Mouse (Mus musculus): Measurements from ENCODE around the gene Adcy2. TPM values are rescaled to one million over a fixed set of nuclear protein-coding genes. Genes with fewer than 3 reads are reported as not detected.

The Adcy2 gene
- 0.51 and 6.3 TPM in 2 replicates for polyA plus RNA-seq (2012; rRNA removed; ENCODE audit: low replicate concordance)

DNA sequence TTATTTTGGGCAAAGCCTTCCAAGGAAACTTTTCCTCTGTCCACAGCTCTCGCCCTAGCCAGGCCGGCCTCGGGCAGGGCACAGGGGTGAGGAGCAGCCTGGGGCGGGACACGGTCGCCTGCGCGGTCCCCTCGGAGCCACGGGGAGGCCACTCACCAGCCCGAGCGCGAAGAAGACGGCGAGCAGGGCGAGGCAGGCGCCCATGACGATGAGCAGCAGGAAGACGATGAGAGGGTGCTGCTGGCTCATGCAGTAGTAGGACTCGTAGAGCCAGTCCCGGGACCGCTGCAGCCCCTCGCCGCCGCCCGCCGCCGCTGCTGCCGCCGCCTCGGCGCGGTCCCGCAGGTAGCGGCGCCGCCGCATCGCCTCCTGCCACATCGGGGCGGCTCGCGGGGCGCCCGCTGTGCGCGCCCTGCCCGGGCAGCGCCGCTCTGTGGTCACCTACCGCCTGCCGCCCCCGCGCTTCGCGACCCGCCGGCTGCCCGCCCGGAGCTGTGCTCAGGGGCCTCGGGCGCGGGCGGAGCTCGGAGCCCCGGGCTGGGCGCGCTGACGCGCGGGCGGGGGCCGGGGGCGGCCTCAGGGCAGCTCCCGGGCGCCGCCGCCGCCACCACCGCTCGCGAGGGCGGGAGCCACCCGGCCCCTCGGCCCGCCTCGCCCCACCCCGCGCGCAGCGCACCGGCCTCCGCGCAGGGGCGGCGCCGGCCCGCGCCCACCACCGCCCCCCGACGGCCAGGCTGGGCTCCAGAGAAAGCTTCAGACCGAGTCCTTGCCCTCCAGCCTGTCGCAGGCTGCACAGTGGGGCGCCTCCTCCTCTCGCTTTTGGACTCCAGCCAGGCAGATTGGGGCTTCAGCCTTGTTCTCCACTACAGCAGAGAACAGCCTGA lies at the start of gene Adcy2:
Gene Adcy2, minus strand, starts transcription at position 624 of the 884 bp plus-strand sequence.

DNA sequence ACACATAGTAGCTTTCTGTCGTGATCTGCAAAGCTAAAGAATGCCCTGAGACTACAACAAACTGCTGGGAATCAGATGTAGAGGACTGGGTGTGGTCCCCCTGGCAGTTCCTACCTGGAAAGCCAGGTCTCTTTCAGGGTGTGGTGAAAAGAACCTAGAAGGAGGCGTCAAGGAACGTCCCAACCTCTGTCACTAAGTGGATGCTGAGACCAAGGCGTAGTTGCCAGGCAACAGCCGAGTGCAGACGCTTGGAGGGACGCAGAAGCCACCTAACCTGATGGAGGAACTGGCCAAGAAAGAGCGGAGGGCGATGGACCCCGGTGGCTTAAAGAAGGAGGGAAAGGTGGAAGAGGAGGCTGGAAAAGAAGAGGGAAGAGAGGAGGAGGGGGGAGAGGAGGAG lies 402.1 kb downstream of the Adcy2 start, which contains the start of gene 1700001L19Rik:
Gene 1700001L19Rik, plus strand, starts transcription at position 223 of the 400 bp plus-strand sequence.

DNA sequence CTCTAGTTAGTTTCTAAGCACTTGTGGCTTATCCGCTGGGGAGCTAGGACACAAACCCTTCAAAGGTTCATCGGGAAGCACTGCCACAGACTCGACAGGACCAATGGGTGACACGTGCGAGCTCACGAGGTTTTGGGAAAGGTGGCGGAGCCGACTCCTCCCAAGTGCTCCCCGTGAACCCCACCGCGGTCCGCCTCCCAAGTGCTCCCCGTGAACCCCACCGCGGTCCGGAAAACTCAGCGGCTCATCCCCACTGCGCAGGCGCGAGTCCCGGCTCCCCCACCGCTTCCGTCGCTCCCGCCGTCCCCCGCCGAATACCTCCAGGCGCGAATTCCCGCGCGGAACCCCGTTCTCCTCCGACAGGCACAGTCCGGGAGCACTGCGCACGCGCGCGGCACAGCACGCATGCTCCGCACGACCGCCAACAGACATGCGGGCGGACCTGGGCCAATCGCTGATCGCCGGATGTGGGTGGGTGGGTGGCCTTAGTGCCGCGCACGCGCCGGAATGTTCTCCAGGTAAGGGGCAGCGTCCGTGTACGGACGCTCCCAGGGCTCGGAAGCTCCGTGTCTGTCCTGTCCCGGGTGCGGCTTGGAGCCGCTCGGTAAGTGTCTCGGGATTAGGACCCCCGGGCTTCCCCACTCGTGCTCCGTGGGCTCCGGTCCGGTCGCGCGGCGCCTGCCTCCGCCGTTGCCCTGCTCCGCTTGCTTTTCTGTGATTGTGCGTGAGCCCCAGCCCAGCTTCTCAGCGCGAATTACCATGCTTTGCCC lies 417.4 kb downstream of the Adcy2 start, which contains the start of the genes Mtrr and Fastkd3:
Gene Mtrr, minus strand, starts transcription at position 403 of the 770 bp plus-strand sequence.
Gene Fastkd3, plus strand, starts transcription at position 488 of the 770 bp plus-strand sequence.

